Mouse (Mus musculus) liver, postnatal 0 days (tissue): ENCODE data around the gene Tuba1a. TPM values are rescaled to one million over a fixed set of nuclear protein-coding genes. Genes with fewer than 3 reads are reported as not detected.

ENCODE experiments used
- ATAC-seq: fragments of 200-750 bp; cut with Nextera tagmentation; 2 replicates; pipeline ENCODE4 v1.8.0; 2017; ENCODE audit warnings: mild to moderate bottlenecking, moderate library complexity
- DNase-seq: peaks from one replicate; pipeline ENCODE4 v3.0.0-alpha.2; 2016
- H3K27ac ChIP-seq: fragments of 300-500 bp; sonication (generic); 2 replicates; pipeline ENCODE4 v1.5.1; 2014; ENCODE audit warnings: antibody characterized with exemption, moderate library complexity, mild to moderate bottlenecking, low read depth
- H3K27me3 ChIP-seq: fragments of 300-500 bp; sonication (generic); 2 replicates; pipeline ENCODE4 v1.6.1; 2014; ENCODE audit warnings: low read length, control low read depth, mixed read lengths; ENCODE audit not compliant: insufficient read depth
- H3K36me3 ChIP-seq: fragments of 300-500 bp; sonication (generic); replicated peaks from 2 replicates; pipeline ENCODE4 v1.6.1; 2014; ENCODE audit warnings: mild to moderate bottlenecking, control low read depth, low read length, moderate library complexity, mixed read lengths; ENCODE audit not compliant: insufficient read depth
- H3K4me1 ChIP-seq: fragments of 300-500 bp; sonication (generic); 2 replicates; pipeline ENCODE4 v1.6.1; 2014; ENCODE audit warnings: antibody characterized with exemption, mild to moderate bottlenecking, control low read depth; ENCODE audit not compliant: insufficient read depth
- H3K4me2 ChIP-seq: fragments of 300-500 bp; sonication (generic); 2 replicates; pipeline ENCODE4 v1.6.1; 2014; ENCODE audit warnings: low read depth, mild to moderate bottlenecking, low read length, moderate library complexity, mixed read lengths
- H3K4me3 ChIP-seq: fragments of 300-500 bp; sonication (generic); 2 replicates; pipeline ENCODE4 v1.5.1; 2014; ENCODE audit warnings: low read depth, low read length
- H3K9ac ChIP-seq: fragments of 300-500 bp; sonication (generic); replicated peaks from 2 replicates; pipeline ENCODE4 v1.6.1; 2014; ENCODE audit warnings: mild to moderate bottlenecking, moderate library complexity
- H3K9me3 ChIP-seq: fragments of 300-500 bp; sonication (generic); 2 replicates; pipeline ENCODE4 v1.6.1; 2016; ENCODE audit warnings: mild to moderate bottlenecking, control low read depth, low read length, mixed read lengths
- CTCF ChIP-seq: sonication (generic); IDR thresholded peaks from 2 replicates; pipeline ENCODE4 v1.5.1; 2016; ENCODE audit warnings: antibody characterized with exemption, low read depth
- EP300 ChIP-seq: IDR thresholded peaks from 2 replicates; pipeline ENCODE4 v1.6.1; 2016; ENCODE audit warnings: antibody characterized with exemption, low read depth, mild to moderate bottlenecking
- WGBS: fragments of 180-500 bp; shearing (Covaris S2); extraction: QIAGEN DNeasy Blood & Tissue Kit; methylation state at CpG from one replicate; pipeline ENCODE4 v1.1.7; 2014; ENCODE audit not compliant: insufficient replicate concordance; 5-methylcytosine and 5-hydroxymethylcytosine counted together
- polyA plus RNA-seq: library from polyadenylated mRNA; unstranded; fragments of >200 nt; fragmentation: Nextera tagmentation; extraction: Ambion mirVana; gene quantifications from 2 replicates; pipeline ENCODE4 v1.2.1, GENCODE M21; 2015

Gene Tuba1a
- polyA plus RNA-seq, 1 experiment from 2014 or later: 28.7 TPM

DNA sequence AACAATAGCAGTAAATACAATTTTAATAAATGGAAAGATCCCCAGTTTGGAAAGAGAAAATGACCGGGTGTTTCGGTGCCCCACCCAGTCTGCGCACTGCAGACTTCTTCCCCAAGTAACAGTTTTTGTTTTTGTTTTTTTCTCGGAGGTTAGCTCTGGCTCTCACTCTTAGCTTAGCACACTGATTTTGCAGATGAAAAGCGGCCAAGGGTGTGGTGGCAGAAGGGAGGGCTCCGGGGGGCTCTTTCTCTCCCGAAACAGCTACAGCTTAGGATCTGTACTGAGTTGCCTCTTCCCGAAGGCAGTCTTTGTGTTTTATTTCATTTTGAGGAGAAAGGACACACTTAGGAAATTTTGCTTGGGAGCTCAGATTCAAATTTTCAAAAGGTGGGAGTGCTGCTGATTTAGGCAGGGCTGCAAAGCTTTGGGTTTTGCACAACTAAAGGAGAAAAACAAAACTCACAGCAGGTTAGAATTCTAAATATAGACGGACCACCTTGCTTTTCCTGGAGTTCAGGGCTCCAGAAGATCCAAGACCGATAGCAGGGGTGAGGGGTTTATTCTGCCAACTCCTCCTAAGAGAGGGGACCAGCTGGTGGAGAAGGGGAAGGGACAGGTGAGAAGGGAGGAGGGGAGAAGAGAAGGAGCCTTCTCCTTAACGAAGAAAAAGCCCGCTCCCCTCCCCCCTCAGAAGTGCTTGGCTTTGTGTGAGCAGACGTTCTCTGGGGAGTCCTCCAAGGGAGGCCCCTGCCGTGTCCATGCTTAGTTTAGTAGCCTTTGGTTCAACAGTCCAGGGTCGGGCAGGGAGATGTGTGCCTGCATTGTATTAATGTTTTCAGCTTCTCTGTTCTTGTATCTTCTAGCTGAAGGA lies 37.4 kb upstream of the Tuba1a start:
- TF ChIP-seq EP300: no peak
- TF ChIP-seq CTCF: no peak
- Histone ChIP-seq H3K27ac (no peak overlapping the region), H3K4me1 (peaks cover 12% of the 10 kb centered on the region), H3K27me3 (no peaks in the 10 kb centered on the region), H3K9me3 (no peaks in the 10 kb centered on the region), H3K4me2 (no peak overlapping the region), H3K4me3 (no peak overlapping the region), H3K9ac (no peak overlapping the region), H3K36me3 (no peaks in the 10 kb centered on the region)
- WGBS: 62% methylated on average over 15 of the region's 15 CpGs
- no peak for ATAC-seq
- no peak for DNase-seq

DNA sequence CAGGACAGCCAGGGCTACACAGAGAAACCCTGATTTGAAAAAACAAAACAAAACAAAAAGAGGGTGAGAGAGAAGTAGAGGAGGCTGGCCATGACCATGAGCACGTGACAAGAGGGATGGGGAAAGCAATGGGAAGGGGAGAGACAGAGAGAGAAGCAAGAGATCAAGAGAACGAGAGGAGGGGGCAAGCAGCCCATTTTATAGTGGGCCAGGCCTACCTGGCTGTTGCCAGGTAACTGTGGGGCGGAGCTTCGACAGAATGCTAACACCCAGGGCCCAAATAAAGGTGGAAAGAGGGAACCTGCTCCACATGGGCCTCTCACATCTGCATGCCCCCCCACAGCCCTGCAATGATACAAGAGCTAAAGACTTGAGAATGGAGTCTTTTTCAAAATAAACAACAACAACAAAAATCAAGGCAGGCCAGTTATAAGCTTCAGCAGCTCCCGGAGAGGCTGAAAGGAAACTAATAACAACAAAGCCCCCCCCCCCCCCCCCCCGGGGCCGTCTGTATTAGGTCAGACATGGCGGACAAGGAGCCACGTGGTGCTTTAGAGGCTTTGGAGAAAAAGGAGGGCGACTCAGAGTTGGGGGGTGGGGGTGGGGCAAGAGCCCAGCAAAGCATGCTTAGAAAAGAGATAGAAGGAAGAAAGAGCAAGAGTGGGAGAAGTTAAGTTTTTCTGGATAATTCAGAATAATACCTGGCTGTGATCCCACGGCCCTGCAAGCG lies 36.4 kb upstream of the Tuba1a start:
- Histone ChIP-seq H3K4me1 (peaks cover 12% of the 10 kb centered on the region), H3K36me3 (no peaks in the 10 kb centered on the region), H3K4me2 (no peak overlapping the region), H3K9ac (no peak overlapping the region), H3K27me3 (no peaks in the 10 kb centered on the region), H3K27ac (no peak overlapping the region), H3K9me3 (no peaks in the 10 kb centered on the region), H3K4me3 (no peak overlapping the region)
- WGBS: 57% methylated on average over 11 of the region's 12 CpGs
- DNase-seq: no peak
- no peak for ATAC-seq
- TF ChIP-seq EP300 (no peak), CTCF (no peak)

DNA sequence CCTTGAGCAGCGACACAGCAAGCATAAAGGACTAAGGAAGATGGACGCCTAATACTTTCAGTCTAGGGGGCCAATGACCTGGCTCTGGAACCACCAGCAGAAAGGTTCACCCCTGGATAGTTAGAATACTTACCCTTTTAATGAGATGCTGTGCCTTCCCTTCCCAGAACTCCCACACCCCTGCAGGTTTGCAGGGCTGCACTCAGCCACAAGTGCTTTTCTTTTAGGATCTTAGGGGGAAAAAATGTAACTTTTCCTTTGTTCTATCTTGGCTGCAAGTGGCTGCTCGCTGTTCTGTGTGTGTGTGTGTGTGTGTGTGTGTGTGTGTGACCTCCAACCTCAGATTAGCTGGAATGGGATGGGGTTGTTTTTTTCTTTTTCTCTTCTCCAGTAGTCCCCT lies 35.3 kb upstream of the Tuba1a start:
- ATAC-seq: no peak
- no peak overlapping the region for H3K4me3 ChIP-seq
- H3K4me1 ChIP-seq: peaks cover 17% of the 10 kb centered on the region
- no peak overlapping the region for H3K27ac ChIP-seq
- WGBS: 67% methylated on average over 3 of the region's 3 CpGs
- H3K9ac ChIP-seq: no peak overlapping the region
- H3K4me2 ChIP-seq: no peak overlapping the region
- DNase-seq: no peak
- no peaks in the 10 kb centered on the region for H3K9me3 ChIP-seq
- no peak for TF ChIP-seq EP300
- H3K27me3 ChIP-seq: no peaks in the 10 kb centered on the region
- H3K36me3 ChIP-seq: no peaks in the 10 kb centered on the region

DNA sequence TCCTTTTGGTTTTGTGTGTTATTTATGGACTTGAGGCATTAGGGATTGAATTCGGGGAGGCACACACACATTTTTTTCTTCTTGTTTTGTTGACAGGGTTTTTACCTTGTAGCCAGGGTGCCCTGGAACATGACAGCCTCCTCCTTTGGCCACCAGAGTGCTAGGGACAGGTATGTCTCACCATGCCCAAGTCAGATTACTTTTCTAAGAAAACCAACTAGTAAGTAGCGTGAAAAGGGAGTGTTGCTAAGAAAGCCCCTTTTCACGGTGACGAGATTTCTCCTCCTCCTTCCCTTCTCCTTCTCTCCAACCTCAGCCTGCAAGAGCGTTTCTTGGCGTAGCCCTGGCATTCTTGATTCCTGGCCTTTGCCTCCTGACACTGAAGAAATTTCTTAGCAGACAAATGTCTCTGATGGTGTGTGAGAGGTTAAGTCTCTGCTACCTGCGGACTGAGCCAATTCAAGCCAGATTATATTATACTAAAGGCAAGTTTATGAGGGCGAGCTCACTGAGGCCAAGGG lies 34.2 kb upstream of the Tuba1a start:
- H3K27me3 ChIP-seq: no peaks in the 10 kb centered on the region
- H3K4me1 ChIP-seq: peaks cover 11% of the 10 kb centered on the region
- no peak overlapping the region for H3K27ac ChIP-seq
- H3K36me3 ChIP-seq: no peaks in the 10 kb centered on the region
- no peak for ATAC-seq
- H3K4me2 ChIP-seq: no peak overlapping the region
- no peak overlapping the region for H3K9ac ChIP-seq
- no peak for DNase-seq
- TF ChIP-seq EP300: no peak
- TF ChIP-seq CTCF: no peak
- H3K9me3 ChIP-seq: no peaks in the 10 kb centered on the region
- WGBS: 80% methylated on average over 8 of the region's 8 CpGs
- H3K4me3 ChIP-seq: no peak overlapping the region

DNA sequence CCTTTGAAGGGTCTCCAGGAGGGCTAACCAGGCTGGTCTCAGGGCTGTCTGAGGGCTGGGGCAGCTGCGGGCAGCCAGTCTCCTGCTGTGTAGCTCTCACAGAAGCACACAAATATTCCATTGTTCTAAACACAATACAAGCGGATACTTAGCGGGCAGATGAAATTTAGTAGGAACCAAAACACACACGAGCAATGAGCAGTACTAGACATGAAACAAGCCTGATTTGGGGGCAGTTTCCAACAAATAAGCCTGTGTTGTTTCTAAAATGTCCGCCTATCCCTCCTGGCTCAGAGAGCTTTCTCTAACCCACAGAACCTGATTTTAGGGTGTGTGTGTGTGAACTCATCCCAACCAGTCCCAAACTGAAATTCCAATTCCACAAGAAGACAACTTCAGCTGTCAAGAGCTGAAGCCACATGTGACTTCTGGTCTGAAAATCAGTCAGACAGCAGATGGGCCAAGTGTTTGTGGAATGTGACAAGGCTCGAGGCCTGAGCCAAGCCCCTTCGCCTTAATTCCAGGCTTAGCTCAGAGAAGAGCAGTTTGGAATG lies 33.7 kb upstream of the Tuba1a start:
- Histone ChIP-seq H3K27ac (no peak overlapping the region), H3K27me3 (no peaks in the 10 kb centered on the region), H3K4me1 (peaks cover 5% of the 10 kb centered on the region), H3K4me3 (no peak overlapping the region), H3K9me3 (no peaks in the 10 kb centered on the region), H3K36me3 (no peaks in the 10 kb centered on the region), H3K9ac (no peak overlapping the region), H3K4me2 (no peak overlapping the region)
- DNase-seq (no peak), ATAC-seq (no peak)
- 71% methylated on average over 7 of the region's 7 CpGs for WGBS
- TF ChIP-seq EP300: no peak
- TF ChIP-seq CTCF: no peak
